Mouse (Mus musculus): ENCODE data around the gene Supt5.

Gene Supt5

GRCm38 (mm10) chr7:28375176-28375921, 36.8 kb upstream of the Supt5 start:
- DNase-seq (ENCODE audit: low spot score in 2 of 2), result peak; percentile 57 to 78

DNA sequence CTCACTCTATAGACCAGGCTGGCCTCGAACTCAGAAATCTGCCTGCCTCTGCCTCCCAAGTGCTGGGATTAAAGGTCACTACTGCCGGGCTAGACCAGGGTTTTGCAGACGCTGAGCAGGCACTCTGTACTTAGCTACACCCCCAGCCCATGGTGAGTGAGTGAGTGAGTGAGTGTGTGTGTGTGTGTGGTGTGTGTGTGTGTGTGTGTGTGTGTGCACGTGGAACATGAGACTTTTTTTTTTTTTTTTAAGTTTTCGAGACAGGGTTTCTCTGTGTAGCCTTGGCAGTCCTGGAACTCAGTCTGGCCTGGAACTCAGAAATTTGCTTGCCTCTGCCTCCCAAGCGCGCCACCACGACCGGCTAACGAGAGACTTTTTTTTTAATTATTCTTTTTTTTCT, 36.1 kb upstream of the Supt5 start:
- no peak for DNase-seq (ENCODE audit: low spot score in 2 of 2)

DNA sequence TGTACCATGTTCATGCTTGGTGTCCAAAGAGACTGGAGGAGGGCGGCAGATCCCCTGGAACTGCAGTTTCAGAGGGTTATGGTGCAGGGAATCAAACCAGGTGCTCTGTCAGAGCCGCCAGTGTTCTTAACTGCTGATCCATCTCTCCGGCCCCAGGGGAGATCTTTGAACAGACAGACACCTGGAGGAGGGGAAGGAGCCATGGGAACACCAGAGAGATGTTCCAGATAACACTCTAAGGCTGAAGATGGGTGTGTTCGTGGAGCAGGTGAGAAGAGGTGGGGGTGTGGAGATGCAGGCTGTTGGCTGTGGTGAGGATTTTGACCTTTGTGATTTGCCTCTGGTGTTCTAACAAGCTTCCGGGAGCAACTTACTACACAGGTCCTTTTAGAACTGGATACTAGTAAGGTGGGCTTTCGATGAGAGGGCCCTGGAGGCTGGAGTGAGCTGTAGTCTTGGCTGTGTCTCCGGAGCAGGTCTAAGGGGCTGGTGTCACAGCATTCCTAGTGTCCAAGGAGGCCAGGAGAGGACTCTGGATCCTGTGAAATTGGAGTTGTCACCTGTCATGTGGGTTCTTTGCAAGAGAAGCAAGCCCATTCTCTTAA, 35.4 kb upstream of the Supt5 start:
- DNase-seq (ENCODE audit: low spot score in 2 of 2), result no peak

DNA sequence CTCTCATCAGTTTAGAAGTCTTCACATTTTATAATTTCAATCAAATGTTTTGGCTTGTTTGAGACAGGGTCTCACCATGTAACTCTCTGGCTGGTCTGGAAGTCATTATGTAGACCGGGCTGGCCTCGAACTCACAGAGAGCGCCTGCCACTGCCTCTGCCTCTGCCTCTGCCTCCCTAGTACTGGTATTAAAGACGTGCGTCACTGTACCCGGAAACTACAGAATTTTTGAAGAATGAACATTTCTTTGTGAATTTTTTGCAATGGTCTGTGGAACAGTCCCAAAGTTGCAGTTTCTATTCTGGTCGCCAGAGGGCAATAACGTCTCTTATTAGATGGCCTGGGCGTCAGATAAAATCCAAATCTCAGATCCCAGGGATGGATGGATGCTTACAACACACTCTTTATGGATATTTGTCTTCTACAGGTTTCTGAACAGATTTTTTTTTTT, 34.6 kb upstream of the Supt5 start:
- DNase-seq (ENCODE audit: low spot score in 2 of 2), result peak; percentile 83 to 85

GRCm38 (mm10) chr7:28372251-28373108, 33.9 kb upstream of the Supt5 start, which contains the start of gene Plekhg2:
Plekhg2 (minus strand) TSS chr7:28372599.
- peak; percentile 97 to 98 for DNase-seq (ENCODE audit: low spot score in 2 of 2)

- no peak for DNase-seq (ENCODE audit: low spot score in 2 of 2)
These were observed 33.0 kb upstream of the Supt5 start for GRCm38 (mm10) chr7:28371514-28371989.

DNA sequence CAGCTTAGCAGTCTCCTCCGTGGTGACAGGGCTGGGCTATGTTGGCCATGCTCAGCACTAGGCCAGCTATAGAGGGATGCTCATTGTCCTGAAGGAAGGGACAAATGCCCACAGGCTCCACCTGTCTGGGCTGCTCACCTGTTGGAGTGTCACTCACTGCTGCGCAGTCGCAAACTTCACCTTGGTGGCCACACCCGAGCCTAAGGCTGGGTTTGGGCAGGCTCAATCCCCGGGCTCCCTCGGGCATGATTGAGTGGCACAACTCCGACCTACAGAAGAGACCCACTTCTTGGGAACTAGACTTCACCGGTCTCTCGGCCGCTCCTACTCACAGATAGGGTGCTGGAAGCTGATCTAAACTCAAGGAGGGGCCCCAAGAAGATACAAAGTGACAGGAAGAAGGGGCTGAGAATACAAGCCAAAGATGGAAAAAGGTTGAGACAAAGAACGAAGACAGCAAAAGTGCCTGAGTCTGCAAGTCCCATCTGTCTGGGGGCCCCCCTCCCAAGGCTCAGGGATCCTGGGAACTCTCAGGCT, 32.5 kb upstream of the Supt5 start:
- no peak for DNase-seq (ENCODE audit: low spot score in 2 of 2)

- DNase-seq (ENCODE audit: low spot score in 2 of 2), result no peak
These were observed 31.5 kb upstream of the Supt5 start for GRCm38 (mm10) chr7:28370051-28370450.

- DNase-seq (ENCODE audit: low spot score in 2 of 2), result no peak
These were observed 29.9 kb upstream of the Supt5 start for GRCm38 (mm10) chr7:28368276-28368920.

GRCm38 (mm10) chr7:28367663-28368275, 29.2 kb upstream of the Supt5 start:
- DNase-seq (ENCODE audit: low spot score in 2 of 2), result no peak

DNA sequence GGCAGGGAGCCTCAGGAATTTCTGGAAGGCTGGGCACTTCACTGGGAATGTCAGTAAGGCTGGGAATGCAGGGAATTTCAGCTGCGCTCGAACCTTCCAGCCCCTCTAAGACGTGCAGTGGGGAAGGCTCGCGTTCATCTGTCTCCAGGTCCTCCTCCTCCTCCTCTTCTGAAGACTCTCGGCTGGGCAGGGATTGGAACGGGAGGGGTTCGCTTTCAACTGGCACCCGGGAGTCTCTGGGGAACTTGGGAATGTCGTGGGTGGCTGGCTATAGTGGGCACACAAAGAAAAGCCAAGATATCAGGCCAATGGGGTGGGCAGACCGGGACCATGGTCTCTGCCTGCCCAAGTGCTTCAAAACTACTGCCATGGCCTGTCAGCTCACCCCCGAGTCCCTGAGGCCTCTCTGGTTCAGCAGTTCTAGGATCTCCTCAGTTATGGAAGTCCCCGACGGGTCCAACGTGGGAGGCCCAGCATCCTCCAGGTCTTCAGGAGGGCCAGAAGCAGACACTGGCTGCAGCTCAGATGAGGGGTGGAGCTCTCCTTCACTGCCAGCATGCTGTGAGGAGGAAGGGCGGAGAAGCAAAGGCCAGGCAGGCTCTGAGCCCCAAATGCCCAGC, 24.0 kb upstream of the Supt5 start:
- no peak for DNase-seq (ENCODE audit: low spot score in 2 of 2)

DNA sequence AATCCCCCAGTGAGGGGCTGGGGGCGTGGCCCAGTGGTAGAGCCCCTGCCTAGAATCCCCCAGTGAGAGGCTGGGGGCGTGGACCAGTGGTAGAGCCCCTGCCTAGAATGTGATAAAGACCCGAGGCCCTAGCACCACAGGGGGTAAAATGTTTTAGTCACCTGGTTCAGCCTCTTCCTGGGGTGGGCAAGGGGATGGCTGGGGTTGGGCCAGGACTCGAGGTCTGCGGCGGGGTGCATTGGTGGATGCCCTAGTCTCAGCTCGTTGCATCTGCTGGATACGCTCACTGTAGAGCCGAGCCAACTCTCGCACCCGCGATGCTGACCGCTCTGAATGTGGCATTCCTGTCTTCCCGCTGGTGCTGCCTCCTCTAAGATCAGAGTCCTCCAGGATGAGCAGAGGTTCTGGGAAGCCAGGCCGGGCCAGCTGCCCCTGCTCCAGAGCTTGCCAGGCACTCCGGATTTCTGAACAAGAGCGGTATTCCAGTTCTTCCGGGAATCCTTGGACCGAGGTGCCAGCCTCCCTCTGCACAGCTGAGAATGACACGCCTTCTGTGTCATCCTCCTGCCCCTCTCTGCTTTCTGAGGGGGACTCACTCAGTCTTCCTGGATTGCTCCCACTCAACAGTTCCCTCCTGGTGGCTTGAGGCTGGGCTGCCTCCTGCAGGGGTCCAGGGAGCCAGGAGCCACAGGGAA, 23.2 kb upstream of the Supt5 start:
- DNase-seq (ENCODE audit: low spot score in 2 of 2), result no peak

DNA sequence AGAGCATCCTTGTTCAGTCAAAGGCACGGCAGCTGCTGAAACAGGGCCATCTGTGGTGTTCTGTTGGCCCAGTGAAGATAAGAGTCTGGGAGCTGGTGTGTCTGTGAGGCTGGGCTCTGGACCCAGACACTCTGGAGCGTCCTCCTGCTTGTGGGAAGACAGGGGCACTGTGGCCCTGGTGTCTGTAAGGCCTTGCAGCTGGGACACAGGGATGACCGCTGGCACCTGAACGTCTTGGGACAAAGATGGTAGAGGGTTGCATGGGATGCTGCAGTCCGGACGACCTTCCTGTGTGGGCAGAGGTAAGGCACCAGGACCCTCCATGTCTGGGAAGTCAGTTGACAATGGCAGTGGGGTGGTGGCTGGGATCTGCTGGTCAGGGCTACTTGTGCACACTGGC, 21.7 kb upstream of the Supt5 start:
- DNase-seq (ENCODE audit: low spot score in 2 of 2), result no peak

- no peak for DNase-seq (ENCODE audit: low spot score in 2 of 2)
These were observed 21.3 kb upstream of the Supt5 start for GRCm38 (mm10) chr7:28359854-28360253.

- DNase-seq (ENCODE audit: low spot score in 2 of 2), result no peak
These were observed 19.9 kb upstream of the Supt5 start for GRCm38 (mm10) chr7:28358431-28358830.

- DNase-seq (ENCODE audit: low spot score in 2 of 2), result no peak
These were observed 19.4 kb upstream of the Supt5 start for GRCm38 (mm10) chr7:28357984-28358383.

- no peak for DNase-seq (ENCODE audit: low spot score in 2 of 2)
These were observed 18.4 kb upstream of the Supt5 start for GRCm38 (mm10) chr7:28356981-28357380.

GRCm38 (mm10) chr7:28355221-28355620, 16.7 kb upstream of the Supt5 start:
- no peak for DNase-seq (ENCODE audit: low spot score in 2 of 2)

DNA sequence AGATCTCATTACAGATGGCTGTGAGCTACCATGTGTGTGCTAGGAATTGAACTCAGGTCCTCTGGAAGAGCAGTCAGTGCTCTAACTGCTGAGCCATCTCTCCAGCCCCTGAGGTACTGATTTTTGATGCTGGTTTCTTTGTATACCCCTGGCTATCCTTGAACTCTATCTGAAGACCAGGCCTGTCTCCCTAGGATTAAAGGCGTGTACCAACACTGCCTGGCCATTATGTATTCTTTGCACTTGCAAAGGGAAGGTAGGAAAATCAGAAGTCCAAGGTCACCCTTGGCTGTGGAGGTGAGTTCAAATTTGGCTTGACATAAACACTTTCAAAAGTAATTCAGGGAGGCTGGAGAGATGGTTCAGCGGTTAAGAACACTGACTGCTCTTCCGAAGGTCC, 16.1 kb upstream of the Supt5 start:
- DNase-seq (ENCODE audit: low spot score in 2 of 2), result no peak

DNA sequence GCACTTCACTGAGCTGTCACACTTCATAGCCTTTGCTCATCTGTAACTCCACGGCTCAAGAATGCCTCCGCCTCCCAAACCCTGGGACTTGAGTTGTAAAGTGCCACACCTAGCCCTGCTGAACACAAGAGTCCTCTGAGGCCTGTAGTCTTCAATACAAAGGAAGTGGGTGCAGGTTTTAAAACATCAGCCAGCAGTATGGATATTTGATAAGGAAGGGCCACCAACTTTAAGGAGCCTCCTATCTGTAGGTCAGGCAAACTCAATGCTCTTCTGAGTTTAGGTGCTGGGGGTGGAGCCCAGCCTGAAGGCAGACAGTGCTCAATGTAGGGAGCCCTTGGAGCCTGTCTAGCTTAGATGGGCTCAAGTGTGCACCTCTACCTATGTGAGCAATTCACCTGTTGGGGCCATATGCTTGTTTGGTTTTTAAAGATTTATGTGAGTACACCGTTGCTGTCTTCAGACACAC, 15.6 kb upstream of the Supt5 start:
- no peak for DNase-seq (ENCODE audit: low spot score in 2 of 2)
